Mouse (Mus musculus): ENCODE measurements at regions not wholly inside any gene's neighbourhood (a gene's known extent, or its start where the extent isn't known, plus 50 kb on each side); places are given as distances from the start of the nearest gene placed in this dataset.

DNA sequence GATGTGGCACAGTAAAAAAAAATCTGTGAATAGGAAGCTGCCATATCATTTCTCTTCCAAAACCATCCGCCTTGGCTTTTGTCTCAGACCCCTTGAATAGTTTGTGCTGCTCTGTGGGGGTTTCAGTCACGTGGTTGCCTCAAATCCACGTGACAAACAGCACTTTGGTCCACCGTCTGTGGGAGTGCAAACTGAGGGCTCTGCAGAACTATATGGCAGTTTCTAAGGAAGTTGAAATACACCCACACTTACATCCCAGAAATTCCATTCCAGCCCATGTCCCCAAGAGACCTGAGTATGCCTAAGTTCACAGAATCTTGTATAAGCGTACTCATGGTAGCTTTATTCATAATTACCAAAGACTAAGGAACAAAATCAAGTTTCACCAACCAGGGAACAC is 460.1 kb downstream of the Pdcd6ip start:
- Histone ChIP-seq H3K36me3 (ENCODE audit: control insufficient read depth, insufficient read depth, low read length) (no peaks in the 10 kb centered on the region), H3K27ac (replicated peaks; ENCODE audit: low read depth, low read length) (no peak overlapping the region), H3K4me2 (ENCODE audit: low read depth, low read length) (no peak overlapping the region), H3K27me3 (replicated peaks; ENCODE audit: control insufficient read depth, insufficient read depth, low read length) (no peaks in the 10 kb centered on the region), H3K4me3 (ENCODE audit: low read depth, low read length) (no peak overlapping the region), H3K4me1 (ENCODE audit: control insufficient read depth, insufficient read depth, low read length) (no peaks in the 10 kb centered on the region), H3K9ac (ENCODE audit: low read depth, low read length) (no peak overlapping the region), H3K9me3 (ENCODE audit: control insufficient read depth, low read length) (no peaks in the 10 kb centered on the region)
- DNase-seq (ENCODE audit: low spot score) (no peak), ATAC-seq (ENCODE audit: low read depth) (no peak)
- 48% methylated on average over 5 of the region's 5 CpGs for WGBS

DNA sequence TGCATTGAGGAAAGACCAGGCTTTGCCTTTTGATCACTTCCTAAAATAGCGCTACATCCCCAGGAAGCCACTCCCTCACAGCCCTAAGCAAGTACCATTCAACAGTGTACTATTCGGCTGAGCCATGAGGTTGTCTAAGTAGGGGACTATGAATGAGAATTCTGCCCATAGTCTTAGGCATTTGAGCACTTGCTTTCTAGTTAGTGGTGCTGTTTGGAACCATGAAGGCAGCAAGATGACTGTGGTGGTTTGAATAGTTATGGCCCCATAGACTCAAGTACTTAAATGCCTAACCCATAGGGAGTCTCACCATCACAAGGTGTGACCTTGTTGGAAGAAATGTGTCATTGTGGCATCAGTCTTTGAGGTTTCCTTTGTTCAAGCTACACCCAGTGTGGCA is 464.2 kb downstream of the Pdcd6ip start:
- H3K27ac ChIP-seq (replicated peaks; ENCODE audit: low read depth, low read length), result no peak overlapping the region
- H3K9me3 ChIP-seq (ENCODE audit: control insufficient read depth, low read length), result no peaks in the 10 kb centered on the region
- DNase-seq (ENCODE audit: low spot score) (no peak), ATAC-seq (ENCODE audit: low read depth) (no peak)
- no peak overlapping the region for H3K4me3 ChIP-seq (ENCODE audit: low read depth, low read length)
- WGBS, result 88% methylated on average over 2 of the region's 2 CpGs
- H3K4me2 ChIP-seq (ENCODE audit: low read depth, low read length), result no peak overlapping the region
- no peaks in the 10 kb centered on the region for H3K4me1 ChIP-seq (ENCODE audit: control insufficient read depth, insufficient read depth, low read length)
- no peaks in the 10 kb centered on the region for H3K27me3 ChIP-seq (replicated peaks; ENCODE audit: control insufficient read depth, insufficient read depth, low read length)
- no peak overlapping the region for H3K9ac ChIP-seq (ENCODE audit: low read depth, low read length)
- no peaks in the 10 kb centered on the region for H3K36me3 ChIP-seq (ENCODE audit: control insufficient read depth, insufficient read depth, low read length)

DNA sequence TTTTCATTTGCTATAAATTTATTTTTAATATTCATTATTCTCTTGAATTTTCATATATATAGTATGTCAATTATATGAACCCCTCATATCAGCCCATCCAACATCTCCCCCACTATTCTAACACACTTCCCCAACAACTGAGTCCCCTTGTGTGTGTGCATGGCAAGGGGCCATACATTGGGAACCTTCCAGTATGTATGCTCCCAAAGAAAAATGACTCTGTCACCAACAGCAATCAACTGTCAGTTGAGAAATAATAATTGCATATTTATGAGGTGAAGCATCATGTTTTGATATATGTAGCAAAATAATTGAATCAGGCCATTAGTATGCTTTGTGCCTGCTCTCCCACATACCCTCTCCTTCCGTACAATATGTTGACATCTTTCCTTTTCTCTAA is 474.7 kb downstream of the Pdcd6ip start:
- Histone ChIP-seq H3K27ac (replicated peaks; ENCODE audit: low read depth, low read length) (no peak overlapping the region), H3K4me1 (ENCODE audit: control insufficient read depth, insufficient read depth, low read length) (no peaks in the 10 kb centered on the region), H3K4me3 (ENCODE audit: low read depth, low read length) (no peak overlapping the region), H3K36me3 (ENCODE audit: control insufficient read depth, insufficient read depth, low read length) (no peaks in the 10 kb centered on the region), H3K4me2 (ENCODE audit: low read depth, low read length) (no peak overlapping the region), H3K9ac (ENCODE audit: low read depth, low read length) (no peak overlapping the region), H3K27me3 (replicated peaks; ENCODE audit: control insufficient read depth, insufficient read depth, low read length) (no peaks in the 10 kb centered on the region), H3K9me3 (ENCODE audit: control insufficient read depth, low read length) (no peaks in the 10 kb centered on the region)
- DNase-seq (ENCODE audit: low spot score), result no peak
- ATAC-seq (ENCODE audit: low read depth), result no peak
- WGBS, result 78% methylated on average over 1 of the region's 1 CpGs

DNA sequence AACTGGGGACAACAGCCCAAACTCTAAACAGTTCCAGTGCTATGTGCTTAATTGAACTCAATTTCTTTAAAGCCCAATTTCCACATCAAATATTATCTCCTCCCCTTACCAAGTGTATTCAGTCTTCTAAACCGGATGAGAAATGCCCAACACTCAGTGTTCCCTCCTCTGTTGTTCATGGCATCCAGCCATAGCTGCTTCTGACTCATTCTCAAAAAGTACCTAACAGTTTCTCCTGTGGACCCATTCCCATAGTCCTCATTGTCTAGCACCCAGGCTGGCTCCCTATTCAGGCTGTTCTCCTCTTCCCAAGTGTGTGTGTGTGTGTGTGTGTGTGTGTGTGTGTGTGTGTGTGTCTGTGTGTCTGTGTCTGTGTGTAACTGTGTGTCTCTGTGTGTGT is 478.7 kb downstream of the Pdcd6ip start:
- Histone ChIP-seq H3K9me3 (ENCODE audit: control insufficient read depth, low read length) (no peaks in the 10 kb centered on the region), H3K36me3 (ENCODE audit: control insufficient read depth, insufficient read depth, low read length) (no peaks in the 10 kb centered on the region), H3K4me1 (ENCODE audit: control insufficient read depth, insufficient read depth, low read length) (no peaks in the 10 kb centered on the region), H3K4me3 (ENCODE audit: low read depth, low read length) (no peak overlapping the region), H3K27me3 (replicated peaks; ENCODE audit: control insufficient read depth, insufficient read depth, low read length) (no peaks in the 10 kb centered on the region), H3K4me2 (ENCODE audit: low read depth, low read length) (no peak overlapping the region), H3K27ac (replicated peaks; ENCODE audit: low read depth, low read length) (no peak overlapping the region), H3K9ac (ENCODE audit: low read depth, low read length) (no peak overlapping the region)
- 81% methylated on average over 1 of the region's 1 CpGs for WGBS
- ATAC-seq (ENCODE audit: low read depth) (no peak), DNase-seq (ENCODE audit: low spot score) (no peak)

DNA sequence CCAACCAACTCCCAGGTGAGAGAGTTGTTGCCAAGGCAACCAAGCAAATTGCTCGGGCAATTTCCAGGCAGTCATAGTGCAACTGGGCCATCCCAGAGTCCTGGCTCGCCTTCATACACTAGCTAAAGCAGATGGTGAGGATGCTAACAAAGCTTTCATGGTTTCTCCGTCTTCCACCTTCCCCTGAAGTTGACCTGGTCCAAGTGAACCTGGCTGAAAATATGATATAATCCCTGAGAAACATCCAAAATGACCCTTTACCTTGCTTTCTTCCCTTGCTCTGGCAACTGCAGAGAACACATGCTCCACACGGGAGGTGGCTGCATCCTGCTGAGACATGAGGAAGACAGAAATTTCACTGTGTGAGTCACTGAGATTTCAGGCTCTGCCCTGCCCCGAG is 494.1 kb downstream of the Pdcd6ip start:
- H3K4me3 ChIP-seq (ENCODE audit: low read depth, low read length), result no peak overlapping the region
- no peak overlapping the region for H3K27ac ChIP-seq (replicated peaks; ENCODE audit: low read depth, low read length)
- ATAC-seq (ENCODE audit: low read depth), result no peak
- no peak overlapping the region for H3K4me2 ChIP-seq (ENCODE audit: low read depth, low read length)
- no peaks in the 10 kb centered on the region for H3K9me3 ChIP-seq (ENCODE audit: control insufficient read depth, low read length)
- DNase-seq (ENCODE audit: low spot score), result no peak
- no peaks in the 10 kb centered on the region for H3K36me3 ChIP-seq (ENCODE audit: control insufficient read depth, insufficient read depth, low read length)
- WGBS, result 75% methylated on average over 5 of the region's 5 CpGs
- H3K4me1 ChIP-seq (ENCODE audit: control insufficient read depth, insufficient read depth, low read length), result no peaks in the 10 kb centered on the region
- H3K27me3 ChIP-seq (replicated peaks; ENCODE audit: control insufficient read depth, insufficient read depth, low read length), result no peaks in the 10 kb centered on the region
- H3K9ac ChIP-seq (ENCODE audit: low read depth, low read length), result no peak overlapping the region

DNA sequence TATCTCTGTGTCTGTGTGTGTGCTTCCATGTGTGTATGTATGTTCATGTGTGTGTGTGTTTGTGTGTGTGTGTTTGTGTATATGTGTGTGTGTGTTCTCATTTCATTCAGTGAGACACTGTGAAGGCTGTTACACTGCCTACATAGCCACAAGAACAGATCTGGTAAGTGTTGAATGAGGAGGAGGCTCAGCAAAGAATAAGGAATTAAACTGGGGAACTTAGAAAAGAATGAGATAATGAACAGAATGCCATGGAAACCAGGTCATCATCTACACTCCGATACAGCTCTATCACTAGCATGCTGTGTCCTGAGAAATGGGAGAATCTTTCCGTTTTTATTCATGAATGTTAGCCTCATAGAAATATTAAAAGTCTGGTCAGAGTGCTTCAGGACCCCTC is 495.7 kb downstream of the Pdcd6ip start:
- Histone ChIP-seq H3K4me3 (ENCODE audit: low read depth, low read length) (no peak overlapping the region), H3K9me3 (ENCODE audit: control insufficient read depth, low read length) (no peaks in the 10 kb centered on the region), H3K4me2 (ENCODE audit: low read depth, low read length) (no peak overlapping the region), H3K9ac (ENCODE audit: low read depth, low read length) (no peak overlapping the region), H3K27me3 (replicated peaks; ENCODE audit: control insufficient read depth, insufficient read depth, low read length) (no peaks in the 10 kb centered on the region), H3K27ac (replicated peaks; ENCODE audit: low read depth, low read length) (no peak overlapping the region), H3K36me3 (ENCODE audit: control insufficient read depth, insufficient read depth, low read length) (no peaks in the 10 kb centered on the region), H3K4me1 (ENCODE audit: control insufficient read depth, insufficient read depth, low read length) (no peaks in the 10 kb centered on the region)
- WGBS, result 72% methylated on average over 2 of the region's 2 CpGs
- ATAC-seq (ENCODE audit: low read depth) (no peak), DNase-seq (ENCODE audit: low spot score) (no peak)

DNA sequence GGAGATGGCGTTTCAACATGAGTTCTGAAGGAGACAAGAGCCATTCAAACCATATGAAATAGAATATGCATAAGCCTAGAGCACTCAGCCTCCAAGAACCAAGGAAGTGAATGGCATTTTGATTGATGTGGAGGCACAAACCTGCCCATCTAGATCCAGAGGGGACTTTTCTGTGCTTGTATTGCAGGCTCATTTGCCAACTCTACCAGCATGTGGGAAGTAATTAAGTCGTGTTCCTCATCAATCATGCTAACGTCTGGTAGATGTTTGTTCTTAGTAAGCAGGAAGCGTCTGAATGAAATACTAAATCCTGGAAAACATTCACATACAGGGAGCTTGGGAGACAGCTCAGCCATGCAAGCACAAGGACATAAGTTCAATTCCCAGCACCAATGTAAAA is 499.9 kb downstream of the Pdcd6ip start:
- Histone ChIP-seq H3K27ac (replicated peaks; ENCODE audit: low read depth, low read length) (no peak overlapping the region), H3K9ac (ENCODE audit: low read depth, low read length) (no peak overlapping the region), H3K4me3 (ENCODE audit: low read depth, low read length) (no peak overlapping the region), H3K36me3 (ENCODE audit: control insufficient read depth, insufficient read depth, low read length) (no peaks in the 10 kb centered on the region), H3K4me2 (ENCODE audit: low read depth, low read length) (no peak overlapping the region), H3K9me3 (ENCODE audit: control insufficient read depth, low read length) (no peaks in the 10 kb centered on the region), H3K27me3 (replicated peaks; ENCODE audit: control insufficient read depth, insufficient read depth, low read length) (no peaks in the 10 kb centered on the region), H3K4me1 (ENCODE audit: control insufficient read depth, insufficient read depth, low read length) (no peaks in the 10 kb centered on the region)
- DNase-seq (ENCODE audit: low spot score) (no peak), ATAC-seq (ENCODE audit: low read depth) (no peak)
- WGBS, result 67% methylated on average over 4 of the region's 4 CpGs

DNA sequence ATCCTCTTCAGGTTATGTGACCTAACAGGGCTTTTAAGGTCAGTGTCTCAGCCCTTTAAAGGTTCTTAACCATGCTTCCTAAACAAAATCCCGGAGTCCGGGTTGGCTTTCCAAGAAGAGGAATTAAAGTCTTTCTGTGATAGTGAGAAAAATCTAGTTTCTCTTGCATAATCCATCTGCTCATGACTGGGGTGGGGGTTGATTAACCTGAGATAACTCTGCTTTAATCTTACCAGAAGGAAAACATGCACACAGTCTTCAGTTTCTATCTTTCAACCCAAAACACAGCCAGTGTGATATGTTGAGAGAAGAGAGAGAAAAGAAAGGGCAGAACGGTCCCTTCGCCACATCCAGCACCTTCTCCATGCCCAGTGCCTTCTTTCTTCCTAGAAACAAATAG is 508.8 kb downstream of the Pdcd6ip start:
- DNase-seq (ENCODE audit: low spot score) (no peak), ATAC-seq (ENCODE audit: low read depth) (no peak)
- Histone ChIP-seq H3K4me1 (ENCODE audit: control insufficient read depth, insufficient read depth, low read length) (no peaks in the 10 kb centered on the region), H3K27ac (replicated peaks; ENCODE audit: low read depth, low read length) (no peak overlapping the region), H3K36me3 (ENCODE audit: control insufficient read depth, insufficient read depth, low read length) (no peaks in the 10 kb centered on the region), H3K27me3 (replicated peaks; ENCODE audit: control insufficient read depth, insufficient read depth, low read length) (no peaks in the 10 kb centered on the region), H3K4me2 (ENCODE audit: low read depth, low read length) (no peak overlapping the region), H3K9me3 (ENCODE audit: control insufficient read depth, low read length) (no peaks in the 10 kb centered on the region), H3K4me3 (ENCODE audit: low read depth, low read length) (no peak overlapping the region), H3K9ac (ENCODE audit: low read depth, low read length) (no peak overlapping the region)
- WGBS, result 86% methylated on average over 4 of the region's 4 CpGs

DNA sequence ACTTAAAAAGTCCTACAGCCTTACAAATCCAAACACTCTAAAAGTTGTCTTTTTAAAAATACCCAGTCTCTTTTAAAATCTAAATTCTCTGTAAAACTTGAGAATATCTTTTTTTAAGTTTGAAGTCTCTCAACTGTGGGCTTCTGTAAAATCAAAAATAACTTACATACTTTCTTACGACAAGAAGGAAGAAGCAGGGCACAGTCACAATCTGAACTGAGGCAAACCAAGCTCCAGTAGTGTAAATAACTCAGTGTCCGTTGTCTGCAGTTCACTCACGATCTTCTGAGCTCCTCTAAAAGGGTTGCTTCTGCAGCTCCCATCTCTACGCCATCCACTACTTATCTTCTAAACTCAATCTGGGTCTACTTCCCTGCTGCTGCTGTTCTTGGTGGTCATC is 512.5 kb downstream of the Pdcd6ip start:
- H3K27me3 ChIP-seq (replicated peaks; ENCODE audit: control insufficient read depth, insufficient read depth, low read length), result no peaks in the 10 kb centered on the region
- DNase-seq (ENCODE audit: low spot score), result no peak
- no peaks in the 10 kb centered on the region for H3K4me1 ChIP-seq (ENCODE audit: control insufficient read depth, insufficient read depth, low read length)
- no peak overlapping the region for H3K4me2 ChIP-seq (ENCODE audit: low read depth, low read length)
- no peaks in the 10 kb centered on the region for H3K36me3 ChIP-seq (ENCODE audit: control insufficient read depth, insufficient read depth, low read length)
- WGBS, result 94% methylated on average over 4 of the region's 4 CpGs
- H3K9ac ChIP-seq (ENCODE audit: low read depth, low read length), result no peak overlapping the region
- no peaks in the 10 kb centered on the region for H3K9me3 ChIP-seq (ENCODE audit: control insufficient read depth, low read length)
- no peak overlapping the region for H3K27ac ChIP-seq (replicated peaks; ENCODE audit: low read depth, low read length)
- ATAC-seq (ENCODE audit: low read depth), result no peak
- H3K4me3 ChIP-seq (ENCODE audit: low read depth, low read length), result no peak overlapping the region
